Mouse (Mus musculus) E14TG2a.4 (cell line): ENCODE data around the gene Art3.
A peak's percentile ranks its signal among the peaks of the same experiment; 100 is the strongest.

Experiments used
- H3K27me3 ChIP-seq: 2 replicates; pipeline ENCODE4 v1.6.1; 2014; ENCODE audit warnings: low read length, control low read depth; ENCODE audit not compliant: insufficient read depth
- H3K36me3 ChIP-seq: 2 replicates; pipeline ENCODE4 v1.6.1; 2014; ENCODE audit warnings: low read length, control low read depth; ENCODE audit not compliant: insufficient read depth
- H3K4me1 ChIP-seq: replicated peaks from 2 replicates; pipeline ENCODE4 v1.6.1; 2014; ENCODE audit warnings: low read depth, low read length, control low read depth
- H3K4me3 ChIP-seq: replicated peaks from 2 replicates; pipeline ENCODE4 v1.5.1; 2014; ENCODE audit warnings: mild to moderate bottlenecking, low read length
- H3K9me3 ChIP-seq: 2 replicates; pipeline ENCODE4 v1.6.1; 2014; ENCODE audit warnings: low read length, control low read depth
- CTCF ChIP-seq: conservative IDR thresholded peaks from 2 replicates; pipeline ENCODE4 v1.5.1; 2014; ENCODE audit warnings: low read length
- NANOG ChIP-seq: IDR thresholded peaks from 2 replicates; pipeline ENCODE4 v1.6.1; 2014; ENCODE audit warnings: borderline replicate concordance, low read length, mixed read lengths
- POU5F1 ChIP-seq: IDR thresholded peaks from 2 replicates; pipeline ENCODE4 v1.6.1; 2014; ENCODE audit warnings: low read length, borderline replicate concordance

Gene Art3

DNA sequence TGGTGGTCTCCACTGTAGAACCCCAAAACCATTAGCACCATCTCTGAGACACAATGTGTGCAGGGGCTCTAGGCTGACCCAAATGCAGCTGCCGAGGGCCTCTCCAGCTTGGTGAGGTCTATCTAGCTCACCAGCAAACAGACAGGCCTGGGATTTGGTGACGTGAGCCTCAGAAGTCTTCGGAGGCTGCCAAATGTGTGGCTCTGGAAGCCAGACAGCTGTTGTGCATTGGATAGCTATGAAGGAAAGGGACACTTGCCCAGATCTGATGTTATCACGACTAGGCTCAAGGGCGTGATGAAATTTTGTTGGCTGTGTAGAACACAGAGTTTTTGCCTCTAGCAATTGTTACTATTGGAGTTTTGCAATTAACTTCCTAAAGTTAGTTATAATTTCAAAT lies 8.4 kb upstream of the Art3 start:
- Histone ChIP-seq H3K4me1 (peaks cover 14% of the 10 kb centered on the region; the same call in 1 of the 2 replicates), H3K36me3 (no peaks in the 10 kb centered on the region), H3K9me3 (peaks cover 7% of the 10 kb centered on the region; the same call in 1 of the 2 replicates), H3K27me3 (0 out of 2 replicates have a peak, but pooled peaks cover 7% of the 10 kb centered on the region), H3K4me3 (no peak overlapping the region)
- no peak for TF ChIP-seq CTCF
- no peak for TF ChIP-seq POU5F1
- no peak for TF ChIP-seq NANOG

DNA sequence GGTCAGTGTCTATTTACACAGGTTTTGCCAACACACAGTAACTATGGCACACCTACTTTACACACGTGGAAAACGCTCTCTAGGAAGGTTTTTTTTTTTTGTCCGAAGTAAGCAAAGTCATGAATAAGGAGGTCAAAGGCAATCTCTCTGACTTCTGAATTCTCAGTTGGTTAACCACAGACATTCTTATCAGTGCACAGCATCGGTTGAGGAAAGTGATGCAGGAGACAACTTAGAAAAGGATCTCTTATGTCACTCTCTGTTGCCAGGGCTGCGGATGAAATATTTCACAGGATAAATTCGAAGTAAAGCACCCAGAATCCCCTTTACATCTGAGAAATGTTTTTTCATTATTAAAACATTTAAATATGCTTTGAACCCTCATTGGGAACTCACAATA lies 4.3 kb upstream of the Art3 start:
- peaks cover 14% of the 10 kb centered on the region for H3K27me3 ChIP-seq
- H3K4me1 ChIP-seq: peaks cover 15% of the 10 kb centered on the region
- no peak overlapping the region for H3K4me3 ChIP-seq
- TF ChIP-seq CTCF (no peak), NANOG (no peak), POU5F1 (no peak)
- no peaks in the 10 kb centered on the region for H3K36me3 ChIP-seq
- H3K9me3 ChIP-seq: peaks cover 7% of the 10 kb centered on the region; the same call in 1 of the 2 replicates

DNA sequence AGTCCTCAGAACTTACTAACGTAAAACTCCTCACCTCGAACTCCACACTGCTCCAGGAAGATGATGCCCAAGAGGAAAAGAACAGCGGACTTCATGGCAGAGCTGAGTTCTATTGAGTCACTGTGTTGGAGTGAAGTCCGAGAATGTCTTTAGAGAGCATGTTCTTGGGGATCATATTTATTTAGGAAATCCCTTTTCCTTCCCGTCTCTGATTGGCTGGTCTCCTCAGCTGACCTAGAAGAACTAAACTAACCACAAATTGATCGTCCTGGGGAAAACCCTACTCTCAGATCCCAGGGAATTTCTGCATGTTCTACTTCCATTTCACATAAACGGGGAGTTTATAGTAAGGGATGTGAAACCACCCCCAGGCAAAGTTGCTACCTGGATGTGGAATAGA lies 3.7 kb upstream of the Art3 start, which contains the start of gene Cxcl9:
Gene Cxcl9 (minus strand): TSS at position 151 of the 400 bp plus-strand sequence.
- TF ChIP-seq CTCF (no peak), NANOG (no peak)
- Histone ChIP-seq H3K36me3 (no peaks in the 10 kb centered on the region), H3K9me3 (peaks cover 7% of the 10 kb centered on the region; the same call in 1 of the 2 replicates), H3K27me3 (peaks cover 14% of the 10 kb centered on the region), H3K4me1 (peaks cover 20% of the 10 kb centered on the region), H3K4me3 (no peak within 1 kb of the TSS)

DNA sequence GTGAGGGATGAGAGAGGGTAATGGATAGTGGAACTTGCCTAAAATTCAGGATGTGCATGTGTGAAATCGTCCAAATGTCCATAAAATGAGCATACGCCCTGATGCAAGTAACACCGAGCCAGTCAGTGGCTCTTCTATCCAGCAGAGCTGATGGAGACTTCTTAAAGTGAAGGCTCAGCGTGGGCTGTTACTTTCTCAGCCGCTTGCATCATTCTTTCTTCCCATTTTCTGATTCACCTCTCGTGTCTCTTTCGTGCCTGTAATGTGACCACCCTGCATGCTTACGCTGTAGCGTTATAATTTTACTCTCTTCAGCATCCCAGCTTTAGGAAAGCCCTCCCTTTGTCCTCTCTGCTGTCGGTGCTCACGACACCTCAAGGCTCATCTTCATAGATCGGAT lies 505 bp upstream of the Art3 start:
- no peak for TF ChIP-seq POU5F1
- TF ChIP-seq NANOG: no peak
- no peak for TF ChIP-seq CTCF
- peaks cover 7% of the 10 kb centered on the region; the same call in 1 of the 2 replicates for H3K9me3 ChIP-seq
- peaks cover 16% of the 10 kb centered on the region for H3K4me1 ChIP-seq

DNA sequence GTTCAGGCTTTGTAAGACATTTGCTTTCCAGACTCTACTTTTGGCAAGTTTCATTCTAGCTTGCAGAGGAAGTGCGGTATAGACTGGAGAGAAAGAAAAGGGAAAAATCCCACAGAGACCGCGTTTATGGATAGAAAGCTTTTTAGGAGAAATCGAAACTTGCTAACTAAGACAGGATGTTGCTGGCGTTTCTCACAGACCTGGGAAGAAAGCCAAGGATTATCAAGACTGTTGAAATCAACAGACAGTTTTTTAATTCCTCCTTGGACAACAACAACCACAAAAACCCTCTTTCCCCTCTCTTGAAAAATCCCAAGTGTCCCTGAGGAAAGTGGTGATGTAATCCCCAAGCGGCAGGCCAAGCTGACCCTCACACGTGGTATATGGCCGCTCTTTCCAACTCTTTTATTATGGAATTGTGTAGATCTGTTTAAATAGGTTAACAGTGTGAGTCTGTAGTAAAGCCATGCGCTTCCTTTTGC lies 773 bp downstream of the Art3 start:
- peaks cover 16% of the 10 kb centered on the region for H3K4me1 ChIP-seq

More for the DNA sequence above, 505 bp upstream of the Art3 start:
- Histone ChIP-seq H3K36me3 (no peaks in the 10 kb centered on the region), H3K4me3 (no peak overlapping the region), H3K27me3 (peaks cover 14% of the 10 kb centered on the region)

DNA sequence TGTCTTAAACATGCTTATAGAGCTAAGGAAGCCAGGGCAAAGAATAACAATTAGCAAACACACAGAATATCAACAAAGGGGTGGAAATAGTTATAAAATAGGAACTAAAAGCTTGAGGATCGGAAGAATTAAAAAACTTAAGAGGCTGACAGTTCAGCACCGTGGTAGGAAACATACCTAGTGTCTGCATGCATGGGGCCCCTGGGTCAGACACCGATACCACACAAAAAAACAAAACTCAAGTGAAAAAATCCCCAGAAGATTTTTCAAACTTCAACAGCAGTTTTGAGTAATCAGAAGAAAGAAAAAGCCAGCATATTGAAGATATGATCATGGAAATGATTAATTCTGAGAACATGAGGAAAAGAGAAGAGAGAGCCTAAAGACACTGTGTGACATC lies 5.1 kb downstream of the Art3 start:
- TF ChIP-seq CTCF (no peak), NANOG (no peak), POU5F1 (no peak)
- Histone ChIP-seq H3K27me3 (peaks cover 5% of the 10 kb centered on the region), H3K9me3 (no peaks in the 10 kb centered on the region), H3K4me1 (peaks cover 15% of the 10 kb centered on the region), H3K4me3 (no peak overlapping the region), H3K36me3 (no peaks in the 10 kb centered on the region)

More for the DNA sequence above, 773 bp downstream of the Art3 start:
- Histone ChIP-seq H3K9me3 (no peaks in the 10 kb centered on the region), H3K27me3 (peaks cover 14% of the 10 kb centered on the region), H3K36me3 (no peaks in the 10 kb centered on the region), H3K4me3 (peak overlapping the region; percentile 20; the same call in 1 of the 2 replicates)
- no peak for TF ChIP-seq POU5F1
- no peak for TF ChIP-seq CTCF
- no peak for TF ChIP-seq NANOG

DNA sequence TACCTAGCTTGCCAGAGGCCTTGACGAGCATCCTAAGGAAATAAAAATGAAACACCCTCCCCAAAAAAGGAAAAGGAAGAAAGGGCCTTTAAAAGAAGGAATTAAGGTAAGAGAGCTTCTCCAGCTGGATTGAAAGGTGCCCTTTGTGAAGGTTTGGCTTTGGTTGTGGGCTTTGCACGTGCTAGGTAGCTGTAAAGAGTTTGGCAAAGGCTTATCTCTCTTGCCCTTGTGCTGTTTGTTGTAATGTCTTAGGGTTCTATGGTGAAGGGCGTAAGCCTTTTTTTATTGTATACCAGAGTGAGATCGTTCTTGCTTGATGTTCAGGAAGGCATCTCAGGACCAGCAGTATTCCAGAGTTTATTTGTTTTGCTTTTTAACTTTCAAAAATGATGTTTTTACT lies 9.0 kb downstream of the Art3 start:
- Histone ChIP-seq H3K4me3 (no peak overlapping the region), H3K36me3 (no peaks in the 10 kb centered on the region), H3K9me3 (no peaks in the 10 kb centered on the region), H3K27me3 (peaks cover 15% of the 10 kb centered on the region), H3K4me1 (no peaks in the 10 kb centered on the region)
- TF ChIP-seq CTCF (no peak), POU5F1 (no peak), NANOG (no peak)

DNA sequence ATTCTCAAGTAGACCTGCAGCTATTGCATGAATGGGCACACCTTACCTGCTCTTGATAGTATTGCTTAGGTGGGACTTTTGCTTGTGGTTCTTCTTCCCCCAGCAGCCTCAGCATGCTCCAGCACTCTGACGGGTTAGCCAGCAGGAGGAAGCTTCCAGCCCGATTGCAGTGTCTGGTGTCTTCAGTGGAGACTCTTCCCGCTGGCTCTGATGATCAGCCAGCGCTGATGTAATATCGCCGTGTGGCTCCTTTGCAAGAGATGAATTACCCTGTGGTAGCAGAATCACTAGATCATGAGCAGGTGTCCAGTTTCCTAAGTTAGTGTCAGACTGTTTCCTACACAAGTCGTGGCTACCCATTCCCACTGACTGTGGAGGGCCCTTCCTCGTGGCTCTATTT lies 13.4 kb downstream of the Art3 start:
- Histone ChIP-seq H3K4me1 (peaks cover 17% of the 10 kb centered on the region), H3K36me3 (no peaks in the 10 kb centered on the region), H3K9me3 (no peaks in the 10 kb centered on the region), H3K4me3 (no peak overlapping the region), H3K27me3 (peaks cover 47% of the 10 kb centered on the region)
- no peak for TF ChIP-seq POU5F1
- TF ChIP-seq NANOG: no peak
- no peak for TF ChIP-seq CTCF

DNA sequence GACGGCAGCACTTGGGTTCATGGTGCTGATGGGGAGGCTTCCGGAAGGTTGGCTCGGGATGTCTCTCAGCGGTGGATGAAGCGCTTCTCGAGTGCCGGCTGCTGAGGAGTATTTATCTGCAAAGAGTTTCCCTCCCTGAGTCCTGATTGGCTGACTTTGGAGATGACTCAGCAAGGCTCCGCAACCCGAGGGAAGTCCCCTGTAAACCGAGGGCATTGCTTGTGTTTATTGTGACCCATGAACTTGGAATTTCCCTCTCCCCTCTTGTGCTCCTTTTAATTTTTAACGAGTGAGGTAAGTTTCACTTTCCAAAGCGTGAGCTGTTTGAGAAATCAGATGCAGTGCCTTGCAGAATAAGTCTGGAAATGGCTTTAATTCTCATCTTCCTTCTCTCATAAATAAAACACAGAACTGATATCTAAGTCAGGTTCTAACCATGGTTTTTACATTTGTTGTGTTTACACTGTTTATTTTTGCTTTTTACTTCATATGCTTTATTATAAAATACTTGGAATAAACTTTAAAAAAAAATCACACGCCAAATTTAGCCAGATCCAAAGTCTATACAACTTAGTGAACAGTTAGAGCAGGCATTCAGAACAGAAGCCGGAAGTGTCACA lies 17.3 kb downstream of the Art3 start, which contains the start of gene Cxcl10:
Gene Cxcl10 (minus strand): TSS at position 96 of the 620 bp plus-strand sequence.
- no peaks in the 10 kb centered on the region for H3K9me3 ChIP-seq
- peaks cover 25% of the 10 kb centered on the region for H3K4me1 ChIP-seq
- TF ChIP-seq NANOG: no peak
- TF ChIP-seq CTCF: no peak
- TF ChIP-seq POU5F1: no peak
- no peak within 1 kb of the TSS for H3K4me3 ChIP-seq
- peaks cover 46% of the 10 kb centered on the region for H3K27me3 ChIP-seq
- H3K36me3 ChIP-seq: no peaks in the 10 kb centered on the region
